Mouse (Mus musculus) MEL (cell line): ENCODE data around the gene Myom1.

ENCODE experiments used
- E2F4 ChIP-seq: IDR thresholded peaks from 2 replicates; pipeline ENCODE4 v1.6.1; 2011; ENCODE audit warnings: low read depth, low read length, improper control_type of control experiment, borderline replicate concordance
- ETS1 ChIP-seq: IDR thresholded peaks from 2 replicates; pipeline ENCODE4 v1.6.1; 2012; ENCODE audit warnings: low read depth, mild to moderate bottlenecking, inconsistent platforms, low read length, improper control_type of control experiment, moderate library complexity
- MXI1 ChIP-seq: IDR thresholded peaks from 2 replicates; pipeline ENCODE4 v1.6.1; 2011; ENCODE audit warnings: mild to moderate bottlenecking, low read depth, low read length, improper control_type of control experiment
- MYC ChIP-seq: IDR thresholded peaks from 2 replicates; pipeline ENCODE4 v1.6.1; 2011; ENCODE audit warnings: low read depth, mild to moderate bottlenecking, low read length, improper control_type of control experiment, moderate library complexity

DNA sequence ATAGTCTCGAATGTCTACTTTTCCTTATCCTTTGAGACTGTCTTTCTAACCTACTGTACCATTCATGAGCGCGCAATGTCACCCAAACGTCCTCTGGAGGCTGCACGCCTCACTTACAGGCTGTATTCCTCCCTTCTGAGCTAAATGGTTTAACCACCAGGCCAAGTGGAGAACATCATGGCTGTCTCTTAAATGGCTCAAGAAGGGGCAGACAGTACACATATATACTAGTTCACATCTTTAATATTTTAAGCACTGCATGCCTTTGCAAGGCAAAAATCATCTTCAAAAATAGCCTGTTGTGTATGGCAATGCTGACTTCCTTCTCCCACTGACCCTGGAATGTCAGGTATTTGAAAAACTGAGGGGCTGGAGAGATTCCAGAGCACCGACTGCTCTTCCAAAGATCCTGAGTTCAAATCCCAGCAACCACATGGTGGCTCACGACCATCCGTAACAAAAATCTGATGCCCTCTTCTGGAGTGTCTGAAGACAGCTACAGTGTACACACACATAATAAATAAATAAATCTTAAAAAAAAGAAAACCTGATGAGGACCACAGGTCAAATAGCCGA, 3.9 kb upstream of the Myom1 start:
- TF ChIP-seq E2F4 (no peak), MXI1 (no peak), ETS1 (no peak), MYC (no peak)
